Mouse (Mus musculus): ENCODE results near the gene Ctrc.

DNA sequence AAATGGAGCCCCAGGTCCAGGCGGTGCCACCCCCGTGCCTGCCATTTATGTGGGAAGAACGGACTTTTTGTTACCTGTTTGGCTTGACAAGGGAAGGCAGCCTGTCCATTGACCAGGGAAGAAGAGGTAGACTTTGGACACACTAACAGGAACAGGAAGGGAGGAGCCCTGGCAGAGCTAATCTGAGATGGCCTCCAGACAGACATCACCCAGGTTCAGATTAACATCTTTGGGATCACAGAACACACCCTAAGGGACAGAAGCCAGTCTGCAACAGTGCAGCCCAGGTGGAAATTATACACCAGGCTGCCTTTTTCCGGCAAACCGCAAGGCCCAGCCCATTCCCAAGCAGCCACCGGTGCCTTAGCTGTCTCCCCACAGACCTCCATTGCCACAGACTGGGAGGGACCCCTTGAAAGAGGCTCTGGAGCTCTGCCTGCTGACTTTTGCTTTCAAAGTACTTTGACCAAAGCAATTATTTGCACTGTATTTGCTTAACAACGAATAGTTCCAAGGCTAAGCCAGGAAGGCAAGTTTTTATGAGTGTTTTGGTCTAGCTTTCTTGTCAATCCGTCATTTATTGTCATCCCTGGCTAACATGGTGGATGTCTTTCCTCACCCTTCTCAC is 47.1 kb upstream of the Ctrc start:
- TF ChIP-seq EP300 (optimal IDR thresholded peaks at IDR 0.05) = no peak
- no peak for TF ChIP-seq CTCF (IDR thresholded peaks at IDR 0.05; ENCODE audit: low read depth)

All from stomach, postnatal 0 days (tissue).